Mouse (Mus musculus) embryonic fibroblast, embryonic 13.5 days (primary cell): Measurements from ENCODE around the gene Brap.

ENCODE experiments used
- CTCF ChIP-seq: IDR thresholded peaks from 2 replicates; pipeline ENCODE4 v1.5.1; 2011; ENCODE audit warnings: mild to moderate bottlenecking, control low read depth, low read length, moderate library complexity, borderline replicate concordance; ENCODE audit not compliant: insufficient read depth
- POLR2A ChIP-seq: IDR thresholded peaks from 2 replicates; pipeline ENCODE4 v1.6.1; 2011; ENCODE audit warnings: low read depth, mild to moderate bottlenecking, control low read depth, low read length, moderate library complexity

DNA sequence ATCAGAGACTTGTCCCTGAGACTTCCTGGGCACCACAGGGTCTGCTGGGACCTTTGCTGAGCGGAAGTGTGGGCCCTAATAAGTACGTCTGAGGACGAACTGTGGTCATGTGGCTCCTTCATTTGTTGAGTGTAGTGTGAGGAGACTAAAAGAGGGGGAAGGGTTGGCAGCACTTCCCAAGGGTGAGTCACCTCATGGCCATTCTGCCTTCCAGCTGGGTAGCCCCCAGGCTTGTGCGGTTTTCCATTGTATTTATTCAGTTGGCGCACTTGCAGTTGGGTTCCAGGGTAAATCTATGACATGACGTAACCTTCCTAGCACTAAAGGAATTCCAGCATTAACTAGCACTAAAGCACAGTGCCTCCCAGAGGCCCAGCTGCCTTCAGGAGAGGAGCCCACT lies 25.1 kb downstream of the Brap start:
- TF ChIP-seq CTCF (no peak), POLR2A (no peak)
